Mouse (Mus musculus) intestine, postnatal 0 days (tissue): ENCODE measurements at regions not wholly inside any gene's neighbourhood (a gene's known extent, or its start where the extent isn't known, plus 50 kb on each side); places are given as distances from the start of the nearest gene placed in this dataset.

Source experiments
- ATAC-seq: fragments of 200-750 bp; cut with Nextera tagmentation; 2 replicates; pipeline ENCODE4 v1.8.0; 2017; ENCODE audit warnings: mild to moderate bottlenecking, moderate TSS enrichment, moderate library complexity
- H3K27ac ChIP-seq: fragments of 300-500 bp; sonication (generic); 2 replicates; pipeline ENCODE4 v1.5.1; 2014; ENCODE audit warnings: mild to moderate bottlenecking, low read depth, low read length, moderate library complexity
- H3K27me3 ChIP-seq: fragments of 300-500 bp; sonication (generic); replicated peaks from 2 replicates; pipeline ENCODE4 v1.6.1; 2014; ENCODE audit warnings: low read length, mixed read lengths; ENCODE audit not compliant: control insufficient read depth, insufficient read depth
- H3K36me3 ChIP-seq: fragments of 300-500 bp; sonication (generic); 2 replicates; pipeline ENCODE4 v1.6.1; 2014; ENCODE audit warnings: mild to moderate bottlenecking, moderate library complexity; ENCODE audit not compliant: control insufficient read depth, insufficient read depth
- H3K4me1 ChIP-seq: fragments of 300-500 bp; sonication (generic); replicated peaks from 2 replicates; pipeline ENCODE4 v1.6.1; 2014; ENCODE audit warnings: antibody characterized with exemption, low read length, mixed read lengths; ENCODE audit not compliant: control insufficient read depth, insufficient read depth
- H3K4me2 ChIP-seq: fragments of 300-500 bp; sonication (generic); replicated peaks from 2 replicates; pipeline ENCODE4 v1.6.1; 2014; ENCODE audit warnings: low read depth, mild to moderate bottlenecking, moderate library complexity
- H3K4me3 ChIP-seq: fragments of 300-500 bp; sonication (generic); 2 replicates; pipeline ENCODE4 v1.5.1; 2014; ENCODE audit warnings: low read depth, low read length
- H3K9ac ChIP-seq: fragments of 300-500 bp; sonication (generic); 2 replicates; pipeline ENCODE4 v1.6.1; 2014; ENCODE audit warnings: mild to moderate bottlenecking, low read depth, low read length
- H3K9me3 ChIP-seq: fragments of 300-500 bp; sonication (generic); 2 replicates; pipeline ENCODE4 v1.6.1; 2016; ENCODE audit warnings: mixed run types; ENCODE audit not compliant: control insufficient read depth
- CTCF ChIP-seq: sonication (generic); IDR thresholded peaks from 2 replicates; pipeline ENCODE4 v1.5.1; 2016; ENCODE audit warnings: low read depth, mild to moderate bottlenecking, control low read depth, antibody characterized with exemption, moderate library complexity
- WGBS: fragments of 180-500 bp; shearing (Covaris S2); extraction: QIAGEN DNeasy Blood & Tissue Kit; methylation state at CpG from one replicate; pipeline ENCODE4 v1.1.7; 2014; 5-methylcytosine and 5-hydroxymethylcytosine counted together

DNA sequence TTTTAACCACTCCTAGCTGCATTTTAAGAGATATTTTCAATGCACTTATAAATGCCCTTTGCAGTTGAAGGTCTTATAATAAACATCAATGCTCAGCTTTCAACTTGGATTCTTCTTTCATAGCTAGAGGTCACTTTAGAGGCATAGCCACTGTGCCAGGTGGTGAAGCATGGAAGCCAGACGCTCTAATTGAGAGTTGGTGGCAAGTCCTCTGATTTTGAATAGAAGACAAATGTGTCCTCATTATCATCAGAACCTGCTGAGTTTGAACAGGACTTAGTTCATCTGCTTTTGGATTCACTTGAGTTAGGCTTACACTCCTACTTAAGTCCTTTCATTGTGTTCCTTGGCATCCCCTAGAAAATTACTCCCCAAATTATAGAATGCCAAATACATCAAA, 459.0 kb upstream of the Gcfc2 start:
- no peak for ATAC-seq
- WGBS = 76% methylated on average over 1 of the region's 1 CpGs
- Histone ChIP-seq H3K27ac (no peak overlapping the region), H3K4me1 (no peaks in the 10 kb centered on the region), H3K4me2 (no peak overlapping the region), H3K9me3 (no peaks in the 10 kb centered on the region), H3K9ac (no peak overlapping the region), H3K27me3 (no peaks in the 10 kb centered on the region), H3K36me3 (no peaks in the 10 kb centered on the region), H3K4me3 (no peak overlapping the region)
- no peak for TF ChIP-seq CTCF

DNA sequence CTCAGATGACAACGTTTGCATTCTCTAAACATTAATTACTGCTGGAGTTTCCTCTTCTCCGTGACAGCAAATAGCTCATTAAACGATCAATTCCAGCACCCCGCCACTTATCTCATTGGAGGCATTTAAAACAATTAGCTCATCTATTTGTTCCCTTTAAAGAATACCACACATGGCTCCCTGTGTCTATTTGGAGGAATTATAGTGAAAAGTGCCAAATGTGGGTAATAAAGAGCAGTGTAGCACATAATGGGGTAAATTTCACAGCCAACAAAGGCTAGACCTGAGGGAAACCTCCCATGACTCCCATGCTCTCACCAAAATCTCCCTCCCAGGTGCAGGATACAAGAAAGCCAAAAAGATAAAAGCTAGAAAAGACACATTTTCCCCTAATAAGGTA, 456.9 kb upstream of the Gcfc2 start:
- no peaks in the 10 kb centered on the region for H3K9me3 ChIP-seq
- no peak for ATAC-seq
- no peaks in the 10 kb centered on the region for H3K27me3 ChIP-seq
- H3K4me2 ChIP-seq = no peak overlapping the region
- H3K4me3 ChIP-seq = no peak overlapping the region
- H3K36me3 ChIP-seq = no peaks in the 10 kb centered on the region
- no peak overlapping the region for H3K27ac ChIP-seq
- no peak overlapping the region for H3K9ac ChIP-seq
- WGBS = 60% methylated on average over 4 of the region's 4 CpGs
- no peak for TF ChIP-seq CTCF
- H3K4me1 ChIP-seq = no peaks in the 10 kb centered on the region

DNA sequence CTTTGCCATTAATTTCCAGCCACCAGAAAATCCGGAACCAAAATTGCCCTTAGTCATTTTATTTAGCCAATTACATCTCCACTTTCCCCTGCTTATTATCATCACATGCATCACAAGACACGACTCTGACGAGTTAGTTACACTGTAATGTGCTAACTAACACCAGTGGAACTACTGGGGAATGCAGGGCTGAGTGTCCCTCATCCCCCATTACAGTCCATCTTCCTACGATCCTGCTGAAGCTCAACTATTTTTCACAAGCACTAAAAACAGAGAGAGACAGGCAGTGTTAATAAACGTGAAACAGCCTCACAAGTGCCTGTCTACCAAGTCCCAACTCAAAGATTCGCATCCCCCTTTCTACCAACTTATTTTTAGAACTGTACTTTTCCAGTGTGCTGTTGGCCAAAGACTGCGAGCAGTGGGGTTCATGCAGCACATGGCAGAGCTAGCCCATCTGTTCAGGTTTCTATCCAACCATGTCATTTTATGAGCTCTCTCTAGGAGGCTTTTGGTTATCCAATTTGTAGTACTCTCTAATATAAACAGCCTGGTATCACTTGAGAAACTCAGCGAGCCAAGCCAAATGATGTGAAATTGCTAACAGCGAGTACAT, 452.0 kb upstream of the Gcfc2 start:
- Histone ChIP-seq H3K4me1 (no peaks in the 10 kb centered on the region), H3K4me3 (no peak overlapping the region), H3K9ac (no peak overlapping the region), H3K27me3 (no peaks in the 10 kb centered on the region), H3K9me3 (no peaks in the 10 kb centered on the region), H3K4me2 (no peak overlapping the region), H3K27ac (no peak overlapping the region), H3K36me3 (no peaks in the 10 kb centered on the region)
- no peak for ATAC-seq
- no peak for TF ChIP-seq CTCF
- 62% methylated on average over 9 of the region's 9 CpGs for WGBS

DNA sequence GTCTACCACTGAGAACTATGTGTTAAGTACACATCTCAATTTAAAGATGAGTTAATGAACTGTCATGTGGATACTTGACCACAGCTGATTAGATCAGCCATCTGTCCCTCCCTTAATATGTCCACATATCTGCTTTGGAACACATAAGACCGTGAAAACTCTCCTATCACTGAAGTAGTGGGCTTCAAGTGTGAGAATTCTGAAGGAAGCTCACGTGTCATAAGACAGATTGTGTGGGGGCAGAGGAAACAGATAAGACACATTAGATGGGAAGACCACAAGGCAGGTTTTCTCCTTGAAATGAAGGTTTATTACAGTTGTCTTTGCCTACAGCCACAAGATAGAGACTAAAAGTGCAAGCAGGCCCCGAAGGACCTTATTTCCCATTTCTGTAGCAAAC, 451.0 kb upstream of the Gcfc2 start:
- H3K27me3 ChIP-seq = no peaks in the 10 kb centered on the region
- no peak overlapping the region for H3K27ac ChIP-seq
- no peak overlapping the region for H3K4me2 ChIP-seq
- H3K36me3 ChIP-seq = no peaks in the 10 kb centered on the region
- no peaks in the 10 kb centered on the region for H3K4me1 ChIP-seq
- WGBS = 83% methylated on average over 3 of the region's 3 CpGs
- H3K9ac ChIP-seq = no peak overlapping the region
- H3K4me3 ChIP-seq = no peak overlapping the region
- no peak for TF ChIP-seq CTCF
- no peaks in the 10 kb centered on the region for H3K9me3 ChIP-seq
- ATAC-seq = no peak

DNA sequence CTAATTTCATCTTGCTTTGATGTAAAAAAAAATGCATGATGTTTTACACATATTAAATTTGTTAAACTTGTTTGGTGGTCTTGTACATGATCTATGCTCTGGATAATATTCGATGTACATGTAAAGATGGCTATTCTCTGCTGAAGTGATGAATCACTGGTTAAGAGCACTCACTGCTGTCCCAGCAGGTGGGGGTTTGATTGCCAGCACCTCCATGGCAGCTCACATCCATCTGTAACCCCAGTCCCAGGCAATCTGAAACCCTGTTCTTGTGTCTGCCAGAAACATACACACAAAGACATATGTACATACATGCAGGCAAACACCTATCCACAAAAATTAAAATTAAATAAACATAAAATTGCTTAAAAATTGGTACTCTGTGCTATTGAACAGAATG, 448.7 kb upstream of the Gcfc2 start:
- no peak overlapping the region for H3K4me2 ChIP-seq
- ATAC-seq = no peak
- no peaks in the 10 kb centered on the region for H3K9me3 ChIP-seq
- H3K4me1 ChIP-seq = no peaks in the 10 kb centered on the region
- 88% methylated on average over 1 of the region's 1 CpGs for WGBS
- no peak overlapping the region for H3K9ac ChIP-seq
- no peak overlapping the region for H3K27ac ChIP-seq
- H3K27me3 ChIP-seq = no peaks in the 10 kb centered on the region
- H3K4me3 ChIP-seq = no peak overlapping the region
- no peak for TF ChIP-seq CTCF
- no peaks in the 10 kb centered on the region for H3K36me3 ChIP-seq

DNA sequence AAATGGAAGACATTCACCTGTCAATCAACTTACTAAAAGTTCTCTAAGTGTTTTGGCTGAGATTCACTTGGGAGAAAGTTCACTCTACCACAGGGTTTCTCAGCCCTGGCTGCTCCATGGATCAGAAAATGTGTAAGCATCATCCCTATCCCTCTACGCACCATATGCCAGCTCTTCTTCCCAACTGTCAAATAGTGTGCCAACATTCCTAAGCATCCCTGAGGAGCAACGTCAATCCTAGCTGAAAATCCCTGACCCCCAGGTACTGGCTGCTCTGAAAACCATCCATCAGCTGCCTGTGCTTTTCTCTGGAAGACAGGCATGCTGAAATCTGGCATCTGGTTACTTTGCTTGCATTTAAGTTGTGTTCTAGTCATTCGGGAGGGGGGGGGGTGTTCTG, 436.5 kb upstream of the Gcfc2 start:
- no peak overlapping the region for H3K4me3 ChIP-seq
- H3K9ac ChIP-seq = no peak overlapping the region
- H3K36me3 ChIP-seq = no peaks in the 10 kb centered on the region
- no peaks in the 10 kb centered on the region for H3K27me3 ChIP-seq
- no peak overlapping the region for H3K27ac ChIP-seq
- 66% methylated on average over 3 of the region's 3 CpGs for WGBS
- no peaks in the 10 kb centered on the region for H3K9me3 ChIP-seq
- no peak overlapping the region for H3K4me2 ChIP-seq
- ATAC-seq = no peak
- no peaks in the 10 kb centered on the region for H3K4me1 ChIP-seq
- no peak for TF ChIP-seq CTCF

DNA sequence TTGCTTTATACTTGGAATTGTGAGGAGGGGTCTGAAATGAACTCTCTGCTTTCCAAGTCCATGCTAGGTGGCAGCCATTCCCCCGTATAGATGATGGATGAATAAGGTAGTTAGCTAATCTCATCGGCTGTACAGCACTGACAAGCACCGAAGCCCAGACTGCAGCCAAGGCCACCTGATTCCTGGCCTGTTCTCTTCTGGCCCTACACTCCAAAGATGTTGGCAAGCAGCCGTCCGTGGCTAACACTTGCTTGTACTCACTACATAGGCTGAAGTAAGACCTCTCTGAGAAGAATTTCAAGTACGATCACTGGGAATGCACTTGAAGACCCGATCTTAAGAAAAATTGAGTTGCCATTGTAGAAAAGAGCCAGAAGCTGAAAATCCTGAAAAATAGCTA, 427.2 kb upstream of the Gcfc2 start:
- 86% methylated on average over 7 of the region's 7 CpGs for WGBS
- no peak overlapping the region for H3K4me2 ChIP-seq
- no peak overlapping the region for H3K9ac ChIP-seq
- H3K4me1 ChIP-seq = no peaks in the 10 kb centered on the region
- no peaks in the 10 kb centered on the region for H3K36me3 ChIP-seq
- H3K27me3 ChIP-seq = no peaks in the 10 kb centered on the region
- H3K4me3 ChIP-seq = no peak overlapping the region
- H3K9me3 ChIP-seq = no peaks in the 10 kb centered on the region
- H3K27ac ChIP-seq = no peak overlapping the region
- ATAC-seq = no peak
- TF ChIP-seq CTCF = no peak
